Mouse (Mus musculus): ENCODE results near the gene Yap1.
A peak's percentile ranks its signal among the peaks of the same experiment; 100 is the strongest.

Gene Yap1

GRCm38 (mm10) chr9:7977587-7977986 lies 26.8 kb downstream of the Yap1 start:
- DNase-seq (ENCODE audit: extremely low spot score, low read depth, low spot score): no peak

GRCm38 (mm10) chr9:7971993-7972392 lies 32.4 kb downstream of the Yap1 start:
- no peak for DNase-seq (ENCODE audit: extremely low spot score, low read depth, low spot score)

GRCm38 (mm10) chr9:7967980-7968379 lies 36.4 kb downstream of the Yap1 start:
- no peak for DNase-seq (ENCODE audit: extremely low spot score, low read depth, low spot score)

GRCm38 (mm10) chr9:7965590-7965989 lies 38.8 kb downstream of the Yap1 start:
- no peak for DNase-seq (ENCODE audit: extremely low spot score, low read depth, low spot score)

GRCm38 (mm10) chr9:7963867-7964266 lies 40.5 kb downstream of the Yap1 start:
- DNase-seq (ENCODE audit: extremely low spot score, low read depth, low spot score): no peak

- DNase-seq (ENCODE audit: extremely low spot score, low read depth, low spot score): no peak
These were observed 41.5 kb downstream of the Yap1 start for GRCm38 (mm10) chr9:7962915-7963314.

- DNase-seq (ENCODE audit: extremely low spot score, low read depth, low spot score): peak; percentile 50
These were observed 42.8 kb downstream of the Yap1 start for GRCm38 (mm10) chr9:7961366-7962160.

GRCm38 (mm10) chr9:7960382-7960781 lies 44.0 kb downstream of the Yap1 start:
- DNase-seq (ENCODE audit: extremely low spot score, low read depth, low spot score): peak; percentile 52

GRCm38 (mm10) chr9:7959301-7959700 lies 45.1 kb downstream of the Yap1 start:
- DNase-seq (ENCODE audit: extremely low spot score, low read depth, low spot score): no peak

- no peak for DNase-seq (ENCODE audit: extremely low spot score, low read depth, low spot score)
These were observed 46.3 kb downstream of the Yap1 start for GRCm38 (mm10) chr9:7958025-7958593.

GRCm38 (mm10) chr9:7957407-7957806 lies 47.0 kb downstream of the Yap1 start:
- no peak for DNase-seq (ENCODE audit: extremely low spot score, low read depth, low spot score)

GRCm38 (mm10) chr9:7956400-7956799 lies 48.0 kb downstream of the Yap1 start:
- no peak for DNase-seq (ENCODE audit: extremely low spot score, low read depth, low spot score)

- no peak for DNase-seq (ENCODE audit: extremely low spot score, low read depth, low spot score)
These were observed 51.5 kb downstream of the Yap1 start for GRCm38 (mm10) chr9:7952886-7953285.

GRCm38 (mm10) chr9:7950211-7950644 lies 54.2 kb downstream of the Yap1 start:
- no peak for DNase-seq (ENCODE audit: extremely low spot score, low read depth, low spot score)

GRCm38 (mm10) chr9:7947946-7948345 lies 56.5 kb downstream of the Yap1 start:
- no peak for DNase-seq (ENCODE audit: extremely low spot score, low read depth, low spot score)

GRCm38 (mm10) chr9:7943796-7944462 lies 60.5 kb downstream of the Yap1 start:
- no peak for DNase-seq (ENCODE audit: extremely low spot score, low read depth, low spot score)

- DNase-seq (ENCODE audit: extremely low spot score, low read depth, low spot score): no peak
These were observed 61.7 kb downstream of the Yap1 start for GRCm38 (mm10) chr9:7942701-7943100.

- no peak for DNase-seq (ENCODE audit: extremely low spot score, low read depth, low spot score)
These were observed 64.3 kb downstream of the Yap1 start for GRCm38 (mm10) chr9:7940075-7940474.

- DNase-seq (ENCODE audit: extremely low spot score, low read depth, low spot score): no peak
These were observed 70.0 kb downstream of the Yap1 start for GRCm38 (mm10) chr9:7934419-7934818.

GRCm38 (mm10) chr9:7929552-7929951 lies 74.8 kb downstream of the Yap1 start:
- DNase-seq (ENCODE audit: extremely low spot score, low read depth, low spot score): no peak

GRCm38 (mm10) chr9:7928866-7929265 lies 75.5 kb downstream of the Yap1 start:
- no peak for DNase-seq (ENCODE audit: extremely low spot score, low read depth, low spot score)

- DNase-seq (ENCODE audit: extremely low spot score, low read depth, low spot score): no peak
These were observed 76.1 kb downstream of the Yap1 start for GRCm38 (mm10) chr9:7928207-7928793.
